Mouse (Mus musculus) cerebellum, adult 18-20 months (tissue): ENCODE measurements around the gene Mfsd13b.
"Not testable (repeated sequence)": the region's sequence is repeated elsewhere in the genome, so short reads cannot be mapped to it uniquely, and the experiment has no call there.

Experiments used
- DNase-seq, 2 experiments: peaks; one replicate each; pipeline ENCODE4 v3.0.0; 2021

Mfsd13b gene

GRCm38 (mm10) chr7:120982200-120982841, at the start of gene Mfsd13b, which contains the start of gene Cdr2:
Gene Mfsd13b, plus strand, starts transcription at chr7:120982509.
Gene Cdr2, minus strand, starts transcription at chr7:120982312.
- peak; percentile 94 to 95 for DNase-seq

- DNase-seq = no peak
These were observed 49.2 kb upstream of the Mfsd13b start for GRCm38 (mm10) chr7:120933110-120933509.

GRCm38 (mm10) chr7:120933680-120934195, 48.6 kb upstream of the Mfsd13b start:
- no peak for DNase-seq

GRCm38 (mm10) chr7:120934716-120935115, 47.6 kb upstream of the Mfsd13b start:
- DNase-seq = peak; percentile 42

GRCm38 (mm10) chr7:120936522-120936921, 45.8 kb upstream of the Mfsd13b start:
- DNase-seq = no peak

- DNase-seq = no peak
These were observed 44.1 kb upstream of the Mfsd13b start for GRCm38 (mm10) chr7:120938206-120938605.

GRCm38 (mm10) chr7:120940343-120940742, 42.0 kb upstream of the Mfsd13b start:
- DNase-seq = peak in 1 of 2 experiments; percentile 24

- DNase-seq = no peak
These were observed 41.1 kb upstream of the Mfsd13b start for GRCm38 (mm10) chr7:120941214-120941613.

GRCm38 (mm10) chr7:120942506-120942905, 39.8 kb upstream of the Mfsd13b start:
- no peak for DNase-seq

- no peak for DNase-seq
These were observed 38.3 kb upstream of the Mfsd13b start for GRCm38 (mm10) chr7:120943936-120944509.

GRCm38 (mm10) chr7:120953591-120953990, 28.7 kb upstream of the Mfsd13b start:
- not testable (repeated sequence) for DNase-seq

- no peak for DNase-seq
These were observed 22.2 kb upstream of the Mfsd13b start for GRCm38 (mm10) chr7:120960116-120960515.

GRCm38 (mm10) chr7:120960601-120961000, 21.7 kb upstream of the Mfsd13b start:
- DNase-seq = no peak

GRCm38 (mm10) chr7:120961893-120962292, 20.4 kb upstream of the Mfsd13b start:
- no peak for DNase-seq

- no peak for DNase-seq
These were observed 19.2 kb upstream of the Mfsd13b start for GRCm38 (mm10) chr7:120963126-120963525.

- DNase-seq = no peak
These were observed 13.1 kb upstream of the Mfsd13b start for GRCm38 (mm10) chr7:120969221-120969620.

GRCm38 (mm10) chr7:120970112-120970511, 12.2 kb upstream of the Mfsd13b start:
- DNase-seq = no peak

- DNase-seq = not testable (repeated sequence)
These were observed 9.8 kb upstream of the Mfsd13b start for GRCm38 (mm10) chr7:120972471-120972870.

- no peak for DNase-seq
These were observed 8.3 kb upstream of the Mfsd13b start for GRCm38 (mm10) chr7:120974001-120974400.

GRCm38 (mm10) chr7:120977063-120977462, 5.2 kb upstream of the Mfsd13b start:
- no peak for DNase-seq

- DNase-seq = no peak
These were observed 2.3 kb upstream of the Mfsd13b start for GRCm38 (mm10) chr7:120980041-120980440.

- peak; percentile 39 to 62 for DNase-seq
These were observed 1.1 kb upstream of the Mfsd13b start for GRCm38 (mm10) chr7:120980931-120981924.

- DNase-seq = no peak
These were observed 659 bp downstream of the Mfsd13b start for GRCm38 (mm10) chr7:120982968-120983367.
